Mouse (Mus musculus): Measurements from ENCODE around the gene Enam. TPM values are rescaled to one million over a fixed set of nuclear protein-coding genes. Genes with fewer than 3 reads are reported as not detected.
A peak's percentile ranks its signal among the peaks of the same experiment; 100 is the strongest.
"Not testable (repeated sequence)": the region's sequence is repeated elsewhere in the genome, so short reads cannot be mapped to it uniquely, and the experiment has no call there.

The Enam gene
- not detected for total RNA-seq (2021)
- long read RNA-seq, experiment 1, result 0 reads
- long read RNA-seq, experiment 2, result 0 reads

DNA sequence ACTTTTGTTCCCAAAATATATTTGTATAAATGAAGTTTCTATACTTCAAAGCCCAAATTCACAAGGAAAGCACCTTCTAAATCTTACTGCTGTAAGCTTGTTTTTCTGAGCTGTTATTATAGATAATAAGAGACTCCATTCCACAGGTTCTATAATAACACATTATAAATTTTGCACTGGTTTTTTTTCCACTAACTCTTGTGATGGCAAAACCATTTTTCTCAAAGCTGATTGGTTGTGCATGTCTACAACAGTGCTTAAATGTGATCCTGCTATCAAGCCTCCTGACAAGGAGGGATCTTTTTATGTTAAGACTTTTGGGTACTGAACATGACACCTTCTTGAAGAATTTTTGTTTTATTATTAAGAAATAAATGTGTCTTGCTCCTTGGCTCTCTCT, at the start of gene Enam:
Gene Enam (plus strand): TSS at position 301 of the 400 bp plus-strand sequence.
- no peak for DNase-seq

DNA sequence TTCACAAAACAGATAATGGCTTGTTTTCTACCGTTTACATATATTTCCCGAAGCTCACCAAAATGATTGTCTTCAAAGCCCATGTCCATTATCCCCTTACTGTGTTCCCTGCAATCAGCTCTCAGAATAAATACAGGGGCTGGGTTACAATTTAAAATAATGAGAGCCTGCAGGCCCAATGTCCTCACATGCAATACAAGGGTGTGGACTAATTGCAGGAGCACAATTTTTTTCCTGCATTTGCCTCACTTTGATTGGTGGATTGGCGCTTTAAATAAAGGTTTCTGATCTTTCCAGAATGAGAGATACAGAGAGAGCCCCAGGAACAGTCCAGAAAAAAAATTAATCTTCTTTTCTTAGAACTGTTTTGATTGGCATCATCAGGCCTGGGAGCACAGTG, 32.1 kb upstream of the Enam start, which contains the start of gene Ambn:
Gene Ambn (plus strand): TSS at position 301 of the 400 bp plus-strand sequence.
- DNase-seq, result no peak

DNA sequence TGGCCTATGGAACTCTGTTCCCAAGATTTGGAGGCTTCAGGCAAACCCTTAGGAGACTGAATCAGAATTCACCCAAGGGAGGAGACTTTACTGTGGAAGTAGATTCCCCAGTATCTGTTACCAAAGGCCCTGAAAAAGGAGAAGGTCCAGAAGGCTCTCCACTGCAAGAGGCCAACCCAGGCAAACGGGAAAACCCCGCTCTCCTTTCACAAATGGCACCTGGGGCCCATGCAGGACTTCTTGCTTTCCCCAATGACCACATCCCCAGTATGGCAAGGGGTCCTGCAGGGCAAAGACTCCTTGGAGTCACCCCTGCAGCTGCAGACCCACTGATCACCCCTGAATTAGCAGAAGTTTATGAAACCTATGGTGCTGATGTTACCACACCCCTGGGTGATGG, 20.3 kb upstream of the Enam start:
- DNase-seq, result no peak

DNA sequence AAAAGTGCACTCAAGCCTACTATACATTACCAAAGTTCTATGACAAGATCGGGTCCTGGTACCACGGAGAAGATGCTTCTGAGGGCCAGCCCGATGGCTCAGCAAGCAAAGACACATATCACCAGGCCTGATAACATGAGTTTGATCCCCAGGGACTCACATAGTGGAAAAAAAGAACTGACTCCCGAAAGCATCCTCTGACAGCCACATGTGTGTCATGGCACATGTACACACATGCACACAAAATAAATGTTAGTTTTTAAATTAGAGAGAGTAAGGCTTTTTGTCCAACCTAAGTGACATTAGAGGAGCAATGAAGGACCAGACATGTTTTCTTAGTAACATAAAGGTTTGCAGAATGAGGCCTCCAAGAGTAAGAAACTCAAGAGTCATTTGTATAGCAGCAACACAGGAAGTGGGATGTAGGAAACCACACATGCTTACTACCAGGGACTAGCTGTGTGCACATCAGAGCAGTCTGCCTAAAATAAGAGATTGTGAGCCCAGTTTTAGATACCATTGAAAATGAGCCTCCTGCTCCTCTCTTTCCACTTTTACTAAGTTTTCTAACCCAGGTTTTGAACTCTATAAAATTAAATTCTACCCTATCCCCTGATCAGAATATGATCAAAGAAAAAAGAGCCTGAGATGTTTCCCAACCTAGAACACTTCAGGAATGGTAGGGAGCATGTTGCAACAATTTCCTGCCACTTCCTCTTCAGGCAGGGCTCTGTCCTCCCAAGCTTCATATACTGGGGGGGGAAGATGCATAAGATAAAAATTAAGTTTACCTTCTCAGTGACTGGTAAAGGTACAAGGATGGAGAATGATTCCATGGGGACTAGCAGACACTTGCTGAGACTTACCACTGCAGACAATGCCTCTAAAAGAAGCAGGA, 18.7 kb upstream of the Enam start:
- DNase-seq, result no peak

DNA sequence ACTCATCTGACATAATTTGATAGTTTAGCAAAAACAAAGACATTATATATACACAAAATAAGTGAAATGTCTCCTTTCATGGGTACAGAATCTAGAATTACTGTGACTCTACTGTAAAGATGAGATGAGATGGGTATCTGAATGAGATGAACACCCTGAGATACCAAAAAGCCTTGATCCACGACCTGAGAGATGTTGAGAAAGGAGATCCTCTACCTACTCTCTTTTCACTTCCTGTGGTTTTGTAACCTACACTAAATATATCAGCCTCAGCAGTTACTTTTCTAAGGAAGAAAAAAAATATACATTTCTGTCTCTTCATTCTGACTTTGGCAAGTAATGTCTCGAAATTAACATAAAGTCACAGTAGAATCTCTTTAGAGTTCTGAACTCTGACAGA, 1.2 kb downstream of the Enam start:
- no peak for DNase-seq

DNA sequence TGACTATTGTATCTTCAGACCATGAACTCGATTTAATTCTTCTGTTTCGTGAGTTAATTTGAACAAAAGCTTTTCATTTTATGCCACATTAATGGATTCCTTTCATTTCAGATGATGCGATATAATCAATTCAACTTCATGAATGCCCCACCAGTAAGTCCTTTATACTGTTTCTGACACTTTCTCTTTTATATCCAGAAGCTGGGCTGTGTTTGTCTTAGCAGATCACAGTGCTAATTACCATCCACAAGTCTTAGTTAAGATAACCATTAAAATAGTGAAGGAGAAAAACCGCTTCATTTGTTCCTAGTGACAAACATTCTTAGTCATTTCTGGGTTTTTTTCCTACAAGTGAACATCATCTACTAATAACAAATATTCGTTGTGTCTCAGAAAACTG, 3.3 kb downstream of the Enam start:
- DNase-seq, result no peak

DNA sequence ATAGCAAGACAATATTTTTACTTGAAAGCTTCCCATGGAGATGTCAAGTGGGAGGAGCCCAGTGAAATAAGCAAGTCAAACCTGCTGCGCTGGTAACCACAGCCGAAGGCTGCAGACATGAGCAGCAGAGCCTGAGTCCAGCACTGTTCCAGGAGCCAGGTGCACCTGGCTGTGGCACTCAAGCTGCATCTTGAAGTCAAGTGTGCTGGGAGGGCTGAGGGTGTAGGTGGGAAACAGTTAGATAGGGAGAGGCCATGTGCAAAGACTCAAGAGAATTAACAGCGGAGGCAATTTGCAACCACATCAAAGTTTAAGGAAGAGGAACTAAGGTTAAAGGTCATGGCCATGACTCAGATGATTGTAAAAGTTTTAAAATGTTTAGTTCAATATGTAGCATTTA, 12.0 kb downstream of the Enam start:
- DNase-seq, result no peak

DNA sequence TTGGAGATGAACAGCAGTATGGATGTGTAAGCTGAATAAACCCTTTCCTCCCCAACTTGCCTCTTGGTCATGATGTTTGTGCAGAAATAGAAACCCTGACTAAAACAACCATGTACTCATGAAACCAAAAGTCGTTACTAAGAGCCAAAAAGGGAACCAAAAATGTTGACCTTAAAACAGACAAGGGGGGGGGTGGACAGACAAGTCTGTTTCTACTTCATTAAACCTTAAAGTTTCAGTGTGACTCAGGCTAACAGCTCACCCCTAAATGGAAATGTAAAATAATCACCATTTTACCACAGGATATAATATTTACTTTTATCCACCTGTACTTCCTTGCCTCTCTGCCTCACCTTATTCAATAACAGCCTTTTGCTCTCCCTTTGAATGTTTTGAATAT, 20.8 kb downstream of the Enam start:
- no peak for DNase-seq

DNA sequence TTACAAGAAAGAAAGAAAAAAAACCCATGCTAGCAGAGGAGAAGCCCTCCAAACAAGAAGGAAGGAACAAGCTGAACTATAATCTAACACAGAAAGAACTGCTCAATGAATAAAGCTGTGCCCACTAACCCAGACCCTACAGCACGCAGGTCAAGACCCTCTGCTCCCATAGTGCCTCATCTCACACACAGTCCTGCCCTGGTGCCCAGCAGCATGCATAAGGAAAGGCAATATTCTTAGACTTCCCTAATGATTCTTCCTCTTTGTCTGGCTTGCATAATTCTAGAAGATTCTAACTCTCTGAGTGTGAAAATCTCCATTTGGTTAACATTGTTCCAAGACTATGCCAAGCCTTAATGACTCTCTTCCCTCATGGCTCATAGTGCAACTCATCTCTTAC, 21.2 kb downstream of the Enam start:
- DNase-seq, result no peak

DNA sequence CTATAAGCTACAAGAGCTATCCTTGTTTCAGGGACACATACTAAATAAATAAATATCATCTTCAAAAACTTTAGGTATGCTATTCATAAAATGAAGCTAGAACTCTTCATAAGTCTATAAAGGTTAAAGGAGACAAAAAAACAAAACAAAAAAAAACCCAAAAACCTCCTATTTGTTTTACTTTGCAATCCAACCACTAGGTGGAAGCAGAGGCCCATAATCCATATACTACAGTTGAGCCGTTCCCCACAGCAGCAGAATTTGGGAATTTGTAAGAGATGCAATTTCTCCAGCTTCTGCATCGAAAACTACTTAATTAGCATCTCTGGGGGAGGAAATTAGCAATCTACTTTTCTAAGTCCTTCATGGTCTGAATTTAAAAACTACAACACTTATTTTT, 31.5 kb downstream of the Enam start:
- DNase-seq, result no peak

DNA sequence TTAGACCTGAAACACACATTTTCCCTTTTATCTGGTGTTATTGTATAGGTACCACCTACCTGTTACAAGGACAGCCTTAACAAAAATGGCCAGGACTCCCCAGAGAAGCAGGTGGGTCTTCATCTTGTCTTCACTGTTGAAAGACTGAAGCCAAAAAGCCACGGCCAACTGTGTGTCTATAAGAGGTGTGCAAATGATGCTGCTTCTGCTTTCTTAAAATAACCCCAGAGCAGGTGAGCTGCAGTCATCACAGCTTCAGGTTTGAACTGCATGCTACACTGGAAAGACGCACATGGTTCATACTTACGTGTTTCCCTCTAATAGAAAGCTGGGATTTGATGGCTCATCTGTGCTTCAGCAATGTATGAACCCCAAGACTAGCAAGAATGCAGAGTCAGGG, 39.9 kb downstream of the Enam start, which contains the start of gene Jchain:
Gene Jchain (minus strand): TSS at position 235 of the 400 bp plus-strand sequence.
- DNase-seq, result no peak

DNA sequence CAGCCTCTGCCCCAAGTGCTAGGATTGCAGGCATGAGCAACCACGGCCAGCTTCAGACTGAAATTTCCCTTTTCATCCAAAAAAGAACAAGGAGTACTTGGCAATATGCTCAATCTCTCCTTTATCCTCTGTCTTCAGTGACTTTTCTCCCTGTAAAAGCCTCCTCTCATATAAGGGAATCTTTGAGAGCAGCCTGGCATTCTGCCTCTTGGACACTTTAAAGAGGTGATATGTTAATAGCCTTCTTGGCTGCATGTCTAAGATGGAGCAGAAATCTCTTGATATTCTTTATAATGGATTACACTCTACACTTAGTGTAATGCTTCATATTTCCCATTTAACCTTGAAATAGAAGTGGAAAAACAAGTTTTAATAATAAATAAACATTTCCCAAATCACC, 43.1 kb downstream of the Enam start:
- no peak for DNase-seq

DNA sequence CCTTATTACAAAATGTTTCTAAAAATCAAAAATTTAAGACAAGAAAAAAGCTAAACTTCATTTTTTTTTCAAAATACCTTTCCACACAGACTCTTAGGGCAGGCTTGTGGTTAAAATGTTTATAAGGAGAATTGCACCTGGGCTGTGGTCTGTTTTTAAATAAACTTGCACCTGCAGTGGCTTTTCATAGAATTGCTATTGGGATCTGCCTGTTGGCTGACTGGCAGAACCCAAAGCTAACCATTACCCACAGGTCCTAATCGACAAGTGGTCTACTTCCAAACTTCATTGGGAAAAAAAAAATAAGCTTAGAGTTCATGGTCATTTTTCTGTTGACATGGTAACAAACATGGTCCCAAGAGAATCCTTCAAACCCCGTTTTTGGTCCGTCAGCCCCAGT, 46.9 kb downstream of the Enam start:
- DNase-seq, result no peak

DNA sequence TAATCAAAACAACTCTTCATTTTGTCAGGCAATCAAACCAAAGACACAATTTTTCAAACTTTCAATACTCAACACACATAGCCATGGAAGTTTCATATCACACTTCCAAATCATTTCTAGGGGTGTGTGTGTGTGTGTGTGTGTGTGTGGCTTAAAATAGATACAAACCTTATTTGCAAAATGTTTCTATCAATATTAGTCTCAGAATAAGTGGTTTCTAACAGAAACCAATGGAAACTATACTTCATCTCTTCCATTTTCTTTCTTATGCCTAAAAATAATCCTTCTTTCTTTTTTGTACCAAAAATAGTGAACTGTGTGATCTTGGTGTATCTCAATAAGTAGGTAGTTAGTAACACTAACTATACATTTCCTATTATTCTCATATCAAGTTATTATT, 53.1 kb downstream of the Enam start:
- no peak for DNase-seq

DNA sequence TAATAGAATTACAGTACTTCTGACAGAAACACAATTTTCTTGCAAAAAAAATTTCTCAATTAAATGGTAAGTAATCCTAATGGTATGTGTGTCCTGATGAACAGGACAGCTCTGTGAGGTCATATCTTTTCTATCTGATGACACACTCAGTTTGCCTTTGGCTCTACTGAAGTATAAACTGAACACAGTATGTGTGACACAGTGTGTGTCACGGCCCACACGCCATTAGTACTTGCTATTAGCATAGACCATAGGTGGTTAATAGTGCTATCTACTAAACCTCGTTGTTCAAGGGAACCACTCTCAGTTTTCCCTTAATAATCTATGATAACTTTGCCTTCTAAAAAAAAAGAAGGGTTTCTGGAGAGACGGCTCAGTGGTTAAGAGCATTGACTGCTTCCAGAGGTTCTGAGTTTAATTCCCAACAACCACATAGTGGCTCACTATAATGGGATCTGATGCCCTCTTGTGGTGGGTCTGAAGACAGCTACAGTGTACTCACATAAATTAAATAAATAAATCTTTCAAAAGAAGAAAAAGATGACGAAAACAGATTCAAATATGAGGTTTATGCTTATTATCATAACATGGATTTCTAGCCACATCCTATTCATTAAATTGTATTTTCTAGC, 55.0 kb downstream of the Enam start:
- no peak for DNase-seq

DNA sequence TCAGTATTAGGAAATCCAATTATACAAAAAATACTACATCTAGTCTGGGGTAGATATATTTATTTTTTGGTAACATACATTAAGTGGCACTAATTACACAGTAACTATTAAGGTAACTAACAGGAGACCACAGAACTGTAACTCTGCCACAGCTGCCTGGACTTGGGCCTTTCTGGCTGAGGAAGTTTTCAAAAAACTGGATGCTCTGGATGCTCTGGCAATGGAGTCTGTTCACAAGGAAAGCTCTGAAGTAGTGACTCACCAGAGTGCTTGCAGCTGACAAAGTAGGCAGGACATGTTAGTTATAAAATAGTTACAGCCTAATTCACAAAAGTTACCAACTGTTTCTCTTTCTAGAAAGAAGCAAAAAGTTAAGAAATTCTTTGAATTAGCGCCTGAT, 56.6 kb downstream of the Enam start:
- DNase-seq, result not testable (repeated sequence)

DNA sequence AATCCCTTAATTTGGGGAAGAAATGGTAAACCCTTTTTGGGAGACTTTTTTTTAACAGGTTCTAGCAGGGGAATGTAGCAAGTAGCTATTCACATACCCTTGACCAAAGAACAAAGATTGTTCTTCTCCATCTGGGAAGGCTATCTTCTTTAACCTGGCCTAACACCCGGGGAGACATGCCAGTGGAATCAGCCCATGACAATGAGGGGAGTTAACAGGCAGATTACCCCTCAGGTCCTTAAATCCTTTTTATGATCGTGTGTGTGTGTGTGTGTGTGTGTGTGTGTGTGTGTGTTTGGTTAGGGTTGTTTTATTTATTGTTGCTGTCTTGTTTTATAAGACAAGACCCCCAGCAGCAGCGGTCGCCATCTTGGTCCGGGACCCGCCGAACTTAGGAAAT, 57.8 kb downstream of the Enam start:
- no peak for DNase-seq

DNA sequence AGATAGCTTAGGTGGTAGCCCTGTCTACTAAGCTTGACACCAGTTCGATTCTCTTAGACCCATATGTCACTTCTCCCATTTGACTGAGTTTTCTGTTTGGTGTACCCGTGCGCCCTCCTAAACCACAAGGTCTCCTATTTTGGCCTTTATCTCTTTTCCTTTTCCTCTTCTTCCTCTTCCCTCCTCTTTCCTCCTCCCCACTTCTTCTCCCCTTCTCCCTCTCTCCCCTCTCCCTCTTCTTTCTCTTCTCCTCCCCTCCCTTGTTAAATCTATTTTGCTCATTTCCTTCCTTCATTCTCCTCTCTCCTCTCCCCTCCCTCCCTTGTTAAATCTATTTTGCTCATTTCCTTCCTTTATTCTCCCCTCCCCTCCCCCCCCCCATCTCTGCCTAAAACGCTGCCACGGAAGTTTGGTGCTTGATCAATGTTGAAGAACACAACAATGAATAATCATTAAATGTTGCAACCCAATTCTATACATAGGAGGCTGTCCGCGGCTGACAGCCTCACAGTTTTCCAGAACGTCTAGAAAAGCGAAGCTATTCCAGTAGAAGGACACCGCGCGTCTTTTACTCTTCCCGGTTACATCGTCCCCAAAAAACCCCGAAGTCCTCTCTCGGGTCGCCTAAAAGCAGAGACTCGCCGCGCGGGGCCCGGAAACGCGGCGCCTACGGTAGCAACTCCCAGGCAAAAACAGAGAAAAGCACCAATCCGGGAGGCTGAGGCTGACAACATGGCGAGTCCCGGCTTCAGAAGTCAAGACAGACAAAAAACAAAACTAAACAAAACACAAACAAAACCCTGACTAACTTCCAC, 65.7 kb downstream of the Enam start:
- DNase-seq, result no peak

DNA sequence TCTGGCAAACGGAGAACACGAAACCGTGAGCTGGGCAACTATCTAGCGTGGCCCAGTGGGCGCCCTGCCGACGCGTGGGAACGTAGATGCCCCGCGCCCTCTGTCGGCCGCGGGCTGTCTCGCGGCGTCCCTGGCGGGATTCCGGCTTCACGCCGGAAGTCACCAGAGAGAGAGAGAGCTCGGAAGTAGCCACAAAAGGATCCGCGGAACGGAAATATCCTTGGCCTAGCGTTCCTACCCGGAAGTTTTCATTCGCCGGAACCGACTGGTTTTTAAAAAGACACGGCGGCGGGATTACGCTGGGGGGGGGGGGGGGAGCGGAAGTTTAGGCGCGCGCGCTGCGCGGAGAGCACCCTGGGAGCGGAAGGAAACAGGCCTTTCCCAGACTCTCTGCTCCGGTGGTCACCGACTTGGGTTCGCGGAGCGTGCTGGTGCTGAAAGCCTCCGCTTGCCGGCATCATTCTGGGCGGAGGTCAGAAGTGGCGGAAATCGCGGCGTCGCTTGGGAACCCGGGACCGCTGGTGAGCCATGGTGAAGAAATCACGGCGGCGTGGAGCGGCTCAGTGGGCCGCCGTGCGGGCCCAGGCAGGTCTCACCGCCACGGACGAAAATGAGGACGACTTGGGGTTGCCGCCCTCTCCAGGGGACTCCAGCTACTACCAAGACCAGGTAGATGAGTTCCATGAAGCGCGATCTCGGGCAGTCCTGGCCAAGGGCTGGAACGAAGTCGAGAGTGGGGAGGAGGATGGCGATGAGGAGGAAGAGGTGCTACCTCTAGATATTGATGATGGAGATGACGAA, 66.5 kb downstream of the Enam start, which contains the start of gene Utp3:
Gene Utp3 (plus strand): TSS at position 377 of the 801 bp plus-strand sequence.
- DNase-seq, result peak; percentile 91
